Mouse (Mus musculus): ENCODE results near the gene Ptpn6. TPM values are rescaled to one million over a fixed set of nuclear protein-coding genes. Genes with fewer than 3 reads are reported as not detected.
"Not testable (repeated sequence)": the region's sequence is repeated elsewhere in the genome, so short reads cannot be mapped to it uniquely, and the experiment has no call there.

Gene Ptpn6
- polyA plus RNA-seq, 1 experiment from 2014 or later, result 5.6 TPM

DNA sequence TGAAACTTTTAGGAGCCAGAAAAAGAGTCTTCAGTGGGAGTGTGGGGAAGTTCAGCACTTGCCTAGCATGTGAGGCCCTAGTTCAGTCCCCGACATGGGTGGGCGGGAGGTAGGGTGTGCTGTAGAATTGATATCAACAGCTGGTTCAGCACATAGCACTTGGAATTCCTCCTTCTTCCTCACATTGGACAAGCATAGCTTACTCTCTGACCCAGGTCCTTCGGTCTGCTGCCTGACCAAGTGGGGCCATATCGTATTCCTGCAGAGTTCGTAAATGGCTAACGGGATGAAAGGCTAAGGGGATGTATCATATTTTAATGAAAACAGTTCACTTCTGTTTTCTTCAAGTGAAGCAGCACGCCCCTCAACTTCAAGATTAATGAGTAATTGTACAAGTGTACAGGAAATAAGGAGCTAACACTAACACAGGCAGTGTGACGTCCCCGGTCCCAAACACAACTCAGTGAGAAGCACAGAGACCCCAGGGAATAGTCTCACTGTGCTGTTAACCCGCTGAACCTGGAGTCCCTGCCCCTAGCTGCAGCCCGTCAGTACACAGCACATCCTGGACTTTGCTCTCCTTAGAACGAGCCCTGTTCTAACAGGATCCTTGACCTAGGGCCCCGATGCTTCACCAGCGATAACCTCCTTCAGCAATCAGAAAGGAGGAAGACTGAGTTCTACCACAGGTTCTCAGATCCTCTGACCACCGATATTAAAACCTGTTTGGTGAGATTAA, 45.1 kb downstream of the Ptpn6 start:
- WGBS, result 89% methylated on average over 15 of the region's 15 CpGs
- ATAC-seq (ENCODE audit: low FRiP score, low TSS enrichment), result no peak
- no peak overlapping the region for H3K9ac ChIP-seq (replicated peaks; ENCODE audit: low read length)
- H3K4me2 ChIP-seq (ENCODE audit: low read length), result no peak overlapping the region
- H3K27ac ChIP-seq (replicated peaks; ENCODE audit: low read depth, low read length), result no peak overlapping the region
- no peaks in the 10 kb centered on the region for H3K4me1 ChIP-seq (ENCODE audit: control insufficient read depth, insufficient read depth, low read length)
- H3K27me3 ChIP-seq (ENCODE audit: control insufficient read depth, insufficient read depth, low read length), result no peaks in the 10 kb centered on the region
- no peaks in the 10 kb centered on the region for H3K36me3 ChIP-seq (ENCODE audit: control insufficient read depth, insufficient read depth, low read length)
- no peaks in the 10 kb centered on the region for H3K9me3 ChIP-seq (ENCODE audit: control insufficient read depth, low read length)
- DNase-seq, result no peak
- no peak overlapping the region for H3K4me3 ChIP-seq (replicated peaks; ENCODE audit: low read depth, low read length)

- DNase-seq, result no peak
- no peak for ATAC-seq (ENCODE audit: low FRiP score, low TSS enrichment)
- no peak overlapping the region for H3K4me2 ChIP-seq (ENCODE audit: low read length)
Measured at GRCm38 (mm10) chr6:124690517-124690916, 48.0 kb downstream of the Ptpn6 start.

DNA sequence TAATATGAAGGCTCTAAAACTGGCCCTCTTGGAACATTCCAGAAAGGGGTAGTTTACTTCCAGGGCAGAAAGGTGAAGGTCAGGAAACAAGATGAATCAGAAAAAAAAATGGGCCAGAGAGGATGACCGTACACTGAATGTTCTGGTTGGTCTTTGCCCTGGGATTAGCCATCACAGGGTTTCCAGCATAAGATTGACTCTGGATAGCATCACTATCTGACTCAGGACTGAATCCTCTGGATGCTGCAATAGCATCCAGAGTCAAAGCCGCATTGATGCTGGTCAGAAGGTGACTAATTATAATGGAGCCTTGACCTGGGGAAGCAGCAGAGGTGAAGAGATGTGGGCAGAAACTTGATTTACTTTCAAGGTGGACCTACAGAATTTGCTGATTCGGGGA, 49.5 kb downstream of the Ptpn6 start:
- Histone ChIP-seq H3K27ac (replicated peaks; ENCODE audit: low read depth, low read length) (no peak overlapping the region), H3K9me3 (ENCODE audit: control insufficient read depth, low read length) (no peaks in the 10 kb centered on the region), H3K27me3 (ENCODE audit: control insufficient read depth, insufficient read depth, low read length) (no peaks in the 10 kb centered on the region), H3K4me1 (ENCODE audit: control insufficient read depth, insufficient read depth, low read length) (no peaks in the 10 kb centered on the region), H3K9ac (replicated peaks; ENCODE audit: low read length) (no peak overlapping the region), H3K4me3 (replicated peaks; ENCODE audit: low read depth, low read length) (no peak overlapping the region), H3K4me2 (ENCODE audit: low read length) (no peak overlapping the region), H3K36me3 (ENCODE audit: control insufficient read depth, insufficient read depth, low read length) (no peaks in the 10 kb centered on the region)
- DNase-seq, result no peak
- no peak for ATAC-seq (ENCODE audit: low FRiP score, low TSS enrichment)
- 98% methylated on average over 3 of the region's 3 CpGs for WGBS

More at GRCm38 (mm10) chr6:124690517-124690916, 48.0 kb downstream of the Ptpn6 start:
- Histone ChIP-seq H3K4me1 (ENCODE audit: control insufficient read depth, insufficient read depth, low read length) (no peaks in the 10 kb centered on the region), H3K9ac (replicated peaks; ENCODE audit: low read length) (no peak overlapping the region), H3K4me3 (replicated peaks; ENCODE audit: low read depth, low read length) (no peak overlapping the region), H3K9me3 (ENCODE audit: control insufficient read depth, low read length) (no peaks in the 10 kb centered on the region), H3K36me3 (ENCODE audit: control insufficient read depth, insufficient read depth, low read length) (no peaks in the 10 kb centered on the region), H3K27me3 (ENCODE audit: control insufficient read depth, insufficient read depth, low read length) (no peaks in the 10 kb centered on the region), H3K27ac (replicated peaks; ENCODE audit: low read depth, low read length) (no peak overlapping the region)
- 95% methylated on average over 3 of the region's 3 CpGs for WGBS

DNA sequence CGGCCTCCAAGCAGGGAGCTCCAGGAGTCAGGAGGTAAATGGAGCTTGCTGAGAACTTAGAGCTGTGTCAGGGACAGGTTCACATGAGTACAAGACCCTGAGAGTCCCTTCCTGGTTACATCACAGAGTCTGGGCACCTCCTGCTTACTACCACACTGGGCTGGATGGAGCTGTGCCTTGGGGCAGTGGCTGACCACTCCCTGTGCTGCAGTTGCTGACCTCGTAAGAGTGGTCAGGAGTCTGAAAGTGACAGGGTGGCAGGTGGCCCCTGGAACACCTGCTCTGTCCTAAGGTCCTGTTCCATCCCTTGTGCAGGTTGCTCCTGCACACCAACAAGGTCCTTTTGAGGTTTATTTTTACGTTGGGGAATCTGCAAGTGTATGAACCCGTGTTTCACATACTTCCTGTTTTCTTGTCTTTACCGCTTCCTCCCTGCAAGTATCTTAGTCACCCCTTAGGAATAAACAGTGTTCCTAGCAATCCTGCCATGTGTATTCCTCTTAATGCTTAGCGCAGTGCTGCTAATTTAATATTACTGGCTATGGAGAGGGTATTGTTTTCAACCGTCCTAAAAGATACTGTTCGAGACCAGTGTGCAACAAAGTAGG, 50.3 kb downstream of the Ptpn6 start:
- H3K36me3 ChIP-seq (ENCODE audit: control insufficient read depth, insufficient read depth, low read length), result no peaks in the 10 kb centered on the region
- H3K27ac ChIP-seq (replicated peaks; ENCODE audit: low read depth, low read length), result no peak overlapping the region
- H3K27me3 ChIP-seq (ENCODE audit: control insufficient read depth, insufficient read depth, low read length), result no peaks in the 10 kb centered on the region
- no peak for DNase-seq
- no peak overlapping the region for H3K4me2 ChIP-seq (ENCODE audit: low read length)
- no peak overlapping the region for H3K9ac ChIP-seq (replicated peaks; ENCODE audit: low read length)
- H3K4me3 ChIP-seq (replicated peaks; ENCODE audit: low read depth, low read length), result no peak overlapping the region
- H3K4me1 ChIP-seq (ENCODE audit: control insufficient read depth, insufficient read depth, low read length), result no peaks in the 10 kb centered on the region
- 91% methylated on average over 8 of the region's 8 CpGs for WGBS
- H3K9me3 ChIP-seq (ENCODE audit: control insufficient read depth, low read length), result no peaks in the 10 kb centered on the region
- no peak for ATAC-seq (ENCODE audit: low FRiP score, low TSS enrichment)

DNA sequence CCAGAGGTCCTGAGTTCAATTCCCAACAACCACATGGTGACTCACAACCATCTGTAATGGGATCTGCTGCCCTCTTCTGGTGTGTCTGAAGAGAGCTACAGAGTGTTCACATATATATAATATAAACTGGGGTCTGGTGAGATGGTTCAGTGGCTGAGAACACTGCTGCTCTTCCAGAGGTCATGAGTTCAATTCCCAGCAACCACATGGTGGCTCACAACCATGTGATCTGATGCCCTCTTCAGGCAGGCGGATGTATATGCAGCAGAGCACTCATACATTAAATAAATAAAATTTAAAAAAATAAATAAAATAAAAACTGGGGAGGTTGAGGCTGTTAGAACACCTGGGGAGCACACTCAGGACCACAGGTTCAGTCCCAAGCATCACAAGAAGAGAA, 51.9 kb downstream of the Ptpn6 start:
- H3K4me2 ChIP-seq (ENCODE audit: low read length); DNase-seq: not testable (repeated sequence)
- WGBS, result 76% methylated on average over 1 of the region's 1 CpGs

GRCm38 (mm10) chr6:124685606-124686386, 52.7 kb downstream of the Ptpn6 start:
- Histone ChIP-seq H3K4me3 (replicated peaks; ENCODE audit: low read depth, low read length) (no peak overlapping the region), H3K4me1 (ENCODE audit: control insufficient read depth, insufficient read depth, low read length) (no peaks in the 10 kb centered on the region), H3K27ac (replicated peaks; ENCODE audit: low read depth, low read length) (no peak overlapping the region), H3K9me3 (ENCODE audit: control insufficient read depth, low read length) (no peaks in the 10 kb centered on the region), H3K36me3 (ENCODE audit: control insufficient read depth, insufficient read depth, low read length) (no peaks in the 10 kb centered on the region), H3K9ac (replicated peaks; ENCODE audit: low read length) (no peak overlapping the region), H3K4me2 (ENCODE audit: low read length) (no peak overlapping the region), H3K27me3 (ENCODE audit: control insufficient read depth, insufficient read depth, low read length) (no peaks in the 10 kb centered on the region)
- 90% methylated on average over 12 of the region's 12 CpGs for WGBS
- no peak for DNase-seq
- no peak for ATAC-seq (ENCODE audit: low FRiP score, low TSS enrichment)

More for the DNA sequence above, 51.9 kb downstream of the Ptpn6 start:
- H3K27ac ChIP-seq (replicated peaks; ENCODE audit: low read depth, low read length); H3K36me3 ChIP-seq (ENCODE audit: control insufficient read depth, insufficient read depth, low read length); H3K4me1 ChIP-seq (ENCODE audit: control insufficient read depth, insufficient read depth, low read length); H3K27me3 ChIP-seq (ENCODE audit: control insufficient read depth, insufficient read depth, low read length); H3K9ac ChIP-seq (replicated peaks; ENCODE audit: low read length); H3K4me3 ChIP-seq (replicated peaks; ENCODE audit: low read depth, low read length); H3K9me3 ChIP-seq (ENCODE audit: control insufficient read depth, low read length); ATAC-seq (ENCODE audit: low FRiP score, low TSS enrichment): not testable (repeated sequence)

- Histone ChIP-seq H3K4me3 (replicated peaks; ENCODE audit: low read depth, low read length) (no peak overlapping the region), H3K27ac (replicated peaks; ENCODE audit: low read depth, low read length) (no peak overlapping the region), H3K9me3 (ENCODE audit: control insufficient read depth, low read length) (no peaks in the 10 kb centered on the region), H3K27me3 (ENCODE audit: control insufficient read depth, insufficient read depth, low read length) (no peaks in the 10 kb centered on the region), H3K36me3 (ENCODE audit: control insufficient read depth, insufficient read depth, low read length) (no peaks in the 10 kb centered on the region), H3K4me2 (ENCODE audit: low read length) (no peak overlapping the region), H3K9ac (replicated peaks; ENCODE audit: low read length) (no peak overlapping the region), H3K4me1 (ENCODE audit: control insufficient read depth, insufficient read depth, low read length) (no peaks in the 10 kb centered on the region)
- 93% methylated on average over 14 of the region's 14 CpGs for WGBS
- DNase-seq (no peak), ATAC-seq (ENCODE audit: low FRiP score, low TSS enrichment) (no peak)
Measured at GRCm38 (mm10) chr6:124683591-124684417, 54.7 kb downstream of the Ptpn6 start.

- not testable (repeated sequence) for H3K4me2 ChIP-seq (ENCODE audit: low read length); H3K36me3 ChIP-seq (ENCODE audit: control insufficient read depth, insufficient read depth, low read length); H3K27ac ChIP-seq (replicated peaks; ENCODE audit: low read depth, low read length); ATAC-seq (ENCODE audit: low FRiP score, low TSS enrichment); H3K9ac ChIP-seq (replicated peaks; ENCODE audit: low read length); H3K4me3 ChIP-seq (replicated peaks; ENCODE audit: low read depth, low read length); H3K27me3 ChIP-seq (ENCODE audit: control insufficient read depth, insufficient read depth, low read length); DNase-seq; H3K4me1 ChIP-seq (ENCODE audit: control insufficient read depth, insufficient read depth, low read length); H3K9me3 ChIP-seq (ENCODE audit: control insufficient read depth, low read length)
- WGBS, result 59% methylated on average over 6 of the region's 6 CpGs
Measured at GRCm38 (mm10) chr6:124682291-124682690, 56.2 kb downstream of the Ptpn6 start.

Data from midbrain, embryonic 14.5 days (tissue).